ENCODE assay signal across 9 mouse cellular contexts in the genomic region with DNA sequence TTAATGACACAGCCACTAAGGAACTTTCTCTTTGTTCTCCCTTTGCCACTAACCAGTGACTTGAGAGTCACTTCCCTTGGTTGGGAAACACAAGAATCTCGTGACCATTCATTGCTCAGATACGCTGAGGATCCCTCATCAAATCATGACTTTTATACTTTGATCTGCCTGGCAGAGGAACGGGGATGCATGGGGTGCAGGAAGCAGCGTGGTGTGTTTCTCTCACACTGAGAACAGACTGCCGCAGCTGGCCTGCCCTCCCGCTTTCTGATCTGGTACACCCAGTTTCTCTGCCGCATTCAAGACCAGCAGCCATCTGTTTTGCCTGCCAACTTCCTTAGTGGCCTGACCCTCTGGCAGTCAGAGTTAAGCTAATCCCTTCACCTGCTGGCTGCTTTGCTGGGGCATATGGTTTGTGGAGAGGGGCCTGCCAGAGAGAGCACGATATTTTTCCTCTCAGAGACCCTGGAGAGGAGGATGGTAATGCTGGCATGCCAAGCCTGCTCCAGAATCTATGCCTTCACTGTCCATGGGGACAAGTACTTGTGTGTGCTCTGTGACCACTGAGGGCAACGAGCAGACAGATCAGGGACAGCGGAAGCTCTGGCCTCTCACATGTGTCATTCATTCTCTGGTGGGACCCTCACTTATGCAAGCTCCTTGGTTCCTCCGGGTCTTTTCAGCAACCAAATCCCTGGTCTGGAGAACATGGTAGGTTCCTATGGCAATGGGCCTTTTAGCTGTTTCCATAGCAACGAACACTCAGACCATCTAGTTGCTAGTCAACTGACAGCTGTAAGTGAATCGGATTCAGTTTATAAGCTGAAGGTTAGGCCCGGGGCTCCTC. TPM values are rescaled to one million over a fixed set of nuclear protein-coding genes. Genes with fewer than 3 reads are reported as not detected.
DNase-seq lines count a peak whose midpoint lies in the region; ATAC-seq lines count a peak whose summit lies in the region.
"Had no signal": no experiment of that assay in that cellular context is flagged by ENCODE, and none has a peak within 500 bp of the region (broad histone marks: within the 10 kb centered on the region; RNA-seq: fewer than 3 reads in every experiment).

No protein-coding gene starts in this region.

- DNase-seq in left cerebral cortex, postnatal 14 days (ENCODE audit: low spot score in 2 of 2): peak; percentile 39 to 74
- DNase-seq in left cerebral cortex, adult 9 months (ENCODE audit: low spot score in 2 of 2): no peak
- DNase-seq in cerebellum, adult 9-10 months: peak; percentile 82
- DNase-seq in hindbrain, embryonic 11.5 days (ENCODE audit: low spot score): peak; percentile 59
- DNase-seq in midbrain, embryonic 10.5 days (ENCODE audit: low spot score): peak; percentile 59
- DNase-seq in thymus, postnatal 14 days: peak; percentile 76
- no peak for DNase-seq in adrenal gland, postnatal 10 days
- no peak for DNase-seq in urinary bladder, postnatal 36 days (ENCODE audit: low spot score in 2 of 2)

- H3K4me1 ChIP-seq in hindbrain, embryonic 11.5 days (replicated peaks; ENCODE audit: control insufficient read depth, insufficient read depth, low read length): peaks cover 8% of the 10 kb centered on the region; the same call in 1 of the 2 replicates
- peaks cover 53% of the 10 kb centered on the region for H3K4me1 ChIP-seq in midbrain, embryonic 10.5 days

- WGBS in hindbrain, embryonic 11.5 days: 40% methylated on average over 14 of the region's 14 CpGs
- 43% methylated on average over 14 of the region's 14 CpGs for WGBS in midbrain, embryonic 10.5 days

- H3K27me3 ChIP-seq in hindbrain, embryonic 11.5 days (ENCODE audit: control insufficient read depth, insufficient read depth, low read length): no peaks in the 10 kb centered on the region
- peaks cover 11% of the 10 kb centered on the region for H3K27me3 ChIP-seq in midbrain, embryonic 10.5 days (ENCODE audit: low read depth, poor library complexity, severe bottlenecking)

- peaks cover 3% of the 10 kb centered on the region; the same call in 1 of the 2 replicates for H3K36me3 ChIP-seq in hindbrain, embryonic 11.5 days (ENCODE audit: control insufficient read depth, insufficient read depth, low read length)
- peaks cover 24% of the 10 kb centered on the region for H3K36me3 ChIP-seq in midbrain, embryonic 10.5 days

- H3K27ac ChIP-seq in hindbrain, embryonic 11.5 days (ENCODE audit: low read depth, low read length): 0 out of 2 replicates have a peak overlapping the region, but pooled peaks have one; percentile 25
- peak overlapping the region; percentile 79 for H3K27ac ChIP-seq in midbrain, embryonic 10.5 days (replicated peaks)

- intact Hi-C loops in left cerebral cortex, postnatal 14 days (cut with DNase I): no loop called here

- H3K4me3 ChIP-seq in hindbrain, embryonic 11.5 days (ENCODE audit: low read depth, low read length): no peak overlapping the region
- no peak overlapping the region for H3K4me3 ChIP-seq in midbrain, embryonic 10.5 days

- H3K4me2 ChIP-seq in hindbrain, embryonic 11.5 days (replicated peaks; ENCODE audit: low read depth, low read length): no peak overlapping the region

- H3K9ac ChIP-seq in hindbrain, embryonic 11.5 days (ENCODE audit: low read depth, low read length): no peak overlapping the region; the same call in 1 of the 2 replicates

- ATAC-seq in hindbrain, embryonic 11.5 days (ENCODE audit: low FRiP score): peak; percentile 28; the same call in 1 of the 2 replicates

- H3K9me3 ChIP-seq in hindbrain, embryonic 11.5 days (ENCODE audit: control insufficient read depth, low read length): no peaks in the 10 kb centered on the region
- H3K9me3 ChIP-seq in midbrain, embryonic 10.5 days (replicated peaks): no peaks in the 10 kb centered on the region

RNA-seq across cellular contexts. Expression of gene Npc2, which starts 20.6 kb away (rescaled TPM):
- total RNA-seq in left cerebral cortex, postnatal 14 days (2021): 10 to 100 TPM; 28.7 to 30.5 TPM
- 79.4 and 89.2 TPM in 2 replicates for polyA plus RNA-seq in hindbrain, embryonic 11.5 days (2014; fragmentation: Nextera tagmentation; extraction: Ambion mirVana)
- 82.7 and 93.0 TPM in 2 replicates for polyA plus RNA-seq in midbrain, embryonic 10.5 days (2016; fragmentation: Nextera tagmentation; extraction: Ambion mirVana)
- 10 to 100 TPM; 65.4 to 69.5 TPM for total RNA-seq in adrenal gland, postnatal 10 days (2021)

RNA-seq across cellular contexts. Expression of gene Isca2, which starts 20.7 kb away (rescaled TPM):
- 10 to 100 TPM; 55.3 to 61.8 TPM for total RNA-seq in left cerebral cortex, postnatal 14 days (2021)
- polyA plus RNA-seq in hindbrain, embryonic 11.5 days (2014; fragmentation: Nextera tagmentation; extraction: Ambion mirVana): 151 and 164 TPM in 2 replicates
- 162 and 190 TPM in 2 replicates for polyA plus RNA-seq in midbrain, embryonic 10.5 days (2016; fragmentation: Nextera tagmentation; extraction: Ambion mirVana)
- 100 to 1,000 TPM in 1 of 2 experiments, 10 to 100 TPM in 1; 94.6 to 121 TPM for total RNA-seq in adrenal gland, postnatal 10 days (2021)

RNA-seq across cellular contexts. Expression of gene Syndig1l, which starts 53.7 kb away (rescaled TPM):
- total RNA-seq in left cerebral cortex, postnatal 14 days (2021): 10 to 100 TPM; 12.4 to 17.5 TPM
- polyA plus RNA-seq in hindbrain, embryonic 11.5 days (2014; fragmentation: Nextera tagmentation; extraction: Ambion mirVana): 0.60 and 0.85 TPM in 2 replicates
- 0.10 and 0.15 TPM in 2 replicates for polyA plus RNA-seq in midbrain, embryonic 10.5 days (2016; fragmentation: Nextera tagmentation; extraction: Ambion mirVana)
- under 1 TPM in 1 of 2 experiments, not detected in 1; 0.27 TPM for total RNA-seq in adrenal gland, postnatal 10 days (2021)
- total RNA-seq: MEL had no signal

Comparison
In these comparisons a context has a peak if more than half of its experiments do, and no peak if none do; other contexts are left out.
1. DNase-seq: peak in left cerebral cortex, postnatal 14 days (2 of 2), cerebellum, adult 9-10 months (single experiment), hindbrain, embryonic 11.5 days (single experiment), midbrain, embryonic 10.5 days (single experiment) and thymus, postnatal 14 days (single experiment); none in left cerebral cortex, adult 9 months (0 of 2), adrenal gland, postnatal 10 days (single experiment) and urinary bladder, postnatal 36 days (0 of 2).
2. RNA of gene Syndig1l, which starts 53.7 kb away (total RNA-seq): 12.4 to 17.5 TPM in left cerebral cortex, postnatal 14 days; 0.27 TPM in adrenal gland, postnatal 10 days; every median in the first group is over 10 times any median in the second.